Mouse (Mus musculus) kidney, embryonic 16.5 days (tissue): ENCODE results near the gene Ina. TPM values are rescaled to one million over a fixed set of nuclear protein-coding genes. Genes with fewer than 3 reads are reported as not detected.

Experiments
- ATAC-seq: fragments of 200-750 bp; cut with Nextera tagmentation; 2 replicates; pipeline ENCODE4 v1.8.0; 2017; ENCODE audit warnings: moderate TSS enrichment; ENCODE audit not compliant: low FRiP score, low TSS enrichment
- H3K27ac ChIP-seq: fragments of 300-500 bp; sonication (generic); 2 replicates; pipeline ENCODE4 v1.5.1; 2014; ENCODE audit warnings: low read length
- H3K27me3 ChIP-seq: fragments of 300-500 bp; sonication (generic); 2 replicates; pipeline ENCODE4 v1.6.1; 2014; ENCODE audit warnings: low read length, control low read depth, mixed read lengths; ENCODE audit not compliant: insufficient read depth
- H3K36me3 ChIP-seq: fragments of 300-500 bp; sonication (generic); 2 replicates; pipeline ENCODE4 v1.6.1; 2014; ENCODE audit warnings: low read length, control low read depth, mixed read lengths; ENCODE audit not compliant: insufficient read depth
- H3K4me1 ChIP-seq: fragments of 300-500 bp; sonication (generic); 2 replicates; pipeline ENCODE4 v1.6.1; 2014; ENCODE audit warnings: low read length, control low read depth, mixed read lengths; ENCODE audit not compliant: insufficient read depth
- H3K4me2 ChIP-seq: fragments of 300-500 bp; sonication (generic); replicated peaks from 2 replicates; pipeline ENCODE4 v1.6.1; 2014; ENCODE audit warnings: low read depth, low read length
- H3K4me3 ChIP-seq: fragments of 300-500 bp; sonication (generic); 2 replicates; pipeline ENCODE4 v1.5.1; 2014; ENCODE audit warnings: mild to moderate bottlenecking, low read length
- H3K9ac ChIP-seq: fragments of 300-500 bp; sonication (generic); replicated peaks from 2 replicates; pipeline ENCODE4 v1.6.1; 2014; ENCODE audit warnings: low read length
- H3K9me3 ChIP-seq: fragments of 300-500 bp; sonication (generic); 2 replicates; pipeline ENCODE4 v1.6.1; 2016; ENCODE audit warnings: low read length, control low read depth
- WGBS: fragments of 180-500 bp; shearing (Covaris S2); extraction: QIAGEN DNeasy Blood & Tissue Kit; methylation state at CpG from one replicate; pipeline ENCODE4 v1.1.7; 2014; 5-methylcytosine and 5-hydroxymethylcytosine counted together
- polyA plus RNA-seq: library from polyadenylated mRNA; unstranded; fragments of >200 nt; fragmentation: Nextera tagmentation; extraction: Ambion mirVana; gene quantifications from 2 replicates; pipeline ENCODE4 v1.2.1, GENCODE M21; 2015

Gene Ina
- polyA plus RNA-seq, 1 experiment from 2014 or later: 0.71 TPM

DNA sequence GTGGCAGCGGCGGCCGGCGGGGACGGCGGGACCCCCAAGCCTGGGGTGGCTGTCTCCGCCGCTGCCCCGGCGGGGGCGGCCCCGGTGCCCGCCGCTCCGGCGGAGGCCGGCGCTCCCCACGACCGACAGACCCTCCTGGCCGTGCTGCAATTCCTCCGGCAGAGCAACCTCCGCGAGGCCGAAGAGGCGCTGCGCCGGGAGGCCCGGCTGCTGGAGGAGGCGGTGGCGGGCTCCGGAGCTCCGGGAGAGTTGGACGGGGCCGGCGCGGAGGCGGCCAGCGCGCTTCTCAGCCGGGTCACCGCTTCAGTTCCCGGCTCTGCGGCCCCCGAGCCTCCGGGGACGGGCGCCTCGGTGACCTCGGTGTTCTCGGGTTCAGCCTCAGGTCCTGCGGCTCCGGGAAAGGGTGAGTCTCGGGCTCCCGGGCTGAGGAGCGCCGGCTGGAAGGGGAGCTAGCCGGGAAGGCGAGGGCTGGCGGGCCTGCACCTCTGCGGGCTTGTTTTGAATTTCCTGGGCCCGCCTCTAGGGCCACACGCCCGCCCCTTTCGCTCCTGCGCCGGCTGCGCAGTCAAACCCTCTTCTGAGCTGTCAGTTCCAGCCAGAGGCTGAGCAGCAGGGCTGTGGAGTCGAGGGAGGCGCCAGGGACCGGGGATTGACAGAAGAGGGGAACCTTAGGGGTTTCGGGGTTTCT, 53.6 kb downstream of the Ina start:
- peaks cover 16% of the 10 kb centered on the region for H3K36me3 ChIP-seq
- ATAC-seq: peak; percentile 95
- WGBS: 0% methylated on average over 60 of the region's 72 CpGs

More for the DNA sequence above, 53.6 kb downstream of the Ina start:
- H3K4me2 ChIP-seq: peak overlapping the region; percentile 69
- H3K27me3 ChIP-seq: no peaks in the 10 kb centered on the region
- H3K27ac ChIP-seq: peak overlapping the region; percentile 92
- H3K9me3 ChIP-seq: no peaks in the 10 kb centered on the region
- peak overlapping the region; percentile 93 for H3K4me3 ChIP-seq
- peaks cover 16% of the 10 kb centered on the region for H3K4me1 ChIP-seq
- H3K9ac ChIP-seq: peak overlapping the region; percentile 97

Other genes with a start within 250 kb of the Ina start
- gene Nt5c2, start 455 bp downstream of the Ina start, polyA plus RNA-seq: 77.5 and 89.4 TPM in 2 replicates
- 20.2 and 25.6 TPM in 2 replicates for gene Pcgf6, start 36.2 kb downstream of the Ina start, polyA plus RNA-seq
- 4.3 and 4.5 TPM in 2 replicates for gene Taf5, start 53.0 kb downstream of the Ina start, polyA plus RNA-seq
- 1,146 and 1,154 TPM in 2 replicates for gene Usmg5, start 75.9 kb downstream of the Ina start, polyA plus RNA-seq
- 9.3 and 10.3 TPM in 2 replicates for gene Pdcd11, start 76.1 kb downstream of the Ina start, polyA plus RNA-seq
- gene Calhm2, start 123.6 kb downstream of the Ina start, polyA plus RNA-seq: 8.5 and 8.7 TPM in 2 replicates
- not detected in 2 replicates for gene Calhm1, start 129.6 kb downstream of the Ina start, polyA plus RNA-seq
- gene Calhm3, start 143.1 kb downstream of the Ina start, polyA plus RNA-seq: not detected in 2 replicates
- 5.5 and 6.0 TPM in 2 replicates for gene Neurl1a, start 164.1 kb downstream of the Ina start, polyA plus RNA-seq